Mouse (Mus musculus): Measurements from ENCODE around the gene Dnase1l3. TPM values are rescaled to one million over a fixed set of nuclear protein-coding genes. Genes with fewer than 3 reads are reported as not detected.

The Dnase1l3 gene
- polyA plus RNA-seq (2016; fragmentation: Nextera tagmentation; extraction: Ambion mirVana), result not detected in 2 replicates

- Histone ChIP-seq H3K9me3 (replicated peaks) (no peaks in the 10 kb centered on the region), H3K36me3 (no peaks in the 10 kb centered on the region), H3K27ac (no peak within 1 kb of the TSS), H3K27me3 (ENCODE audit: low read depth, poor library complexity, severe bottlenecking) (peaks cover 25% of the 10 kb centered on the region), H3K4me1 (peaks cover 7% of the 10 kb centered on the region; the same call in 1 of the 2 replicates), H3K4me3 (no peak within 1 kb of the TSS)
- WGBS, result 69% methylated on average over 8 of the region's 8 CpGs
- DNase-seq (ENCODE audit: low spot score), result no peak
These were observed at the start of gene Dnase1l3 for GRCm38 (mm10) chr14:7994271-7994767. Dnase1l3 (minus strand) TSS chr14:7994573.

- no peak for DNase-seq (ENCODE audit: low spot score)
- peaks cover 9% of the 10 kb centered on the region for H3K36me3 ChIP-seq
- WGBS, result 91% methylated on average over 9 of the region's 9 CpGs
These were observed 48.2 kb upstream of the Dnase1l3 start for GRCm38 (mm10) chr14:8042577-8042976.

GRCm38 (mm10) chr14:8042120-8042519 lies 47.7 kb upstream of the Dnase1l3 start:
- H3K36me3 ChIP-seq, result peaks cover 7% of the 10 kb centered on the region
- WGBS, result 90% methylated on average over 2 of the region's 2 CpGs

More at GRCm38 (mm10) chr14:8042577-8042976, 48.2 kb upstream of the Dnase1l3 start:
- H3K9me3 ChIP-seq (replicated peaks), result no peaks in the 10 kb centered on the region
- no peak overlapping the region for H3K4me3 ChIP-seq
- H3K27me3 ChIP-seq (ENCODE audit: low read depth, poor library complexity, severe bottlenecking), result no peaks in the 10 kb centered on the region
- H3K27ac ChIP-seq, result no peak overlapping the region
- H3K4me1 ChIP-seq, result no peaks in the 10 kb centered on the region

GRCm38 (mm10) chr14:8040911-8041678 lies 46.7 kb upstream of the Dnase1l3 start:
- no peak overlapping the region for H3K27ac ChIP-seq
- no peaks in the 10 kb centered on the region for H3K4me1 ChIP-seq
- no peak overlapping the region for H3K4me3 ChIP-seq
- no peak for DNase-seq (ENCODE audit: low spot score)
- H3K9me3 ChIP-seq (replicated peaks), result no peaks in the 10 kb centered on the region
- peaks cover 4% of the 10 kb centered on the region for H3K36me3 ChIP-seq
- no peaks in the 10 kb centered on the region for H3K27me3 ChIP-seq (ENCODE audit: low read depth, poor library complexity, severe bottlenecking)
- WGBS, result 89% methylated on average over 12 of the region's 12 CpGs

More at GRCm38 (mm10) chr14:8042120-8042519, 47.7 kb upstream of the Dnase1l3 start:
- H3K4me3 ChIP-seq, result no peak overlapping the region
- H3K27me3 ChIP-seq (ENCODE audit: low read depth, poor library complexity, severe bottlenecking), result no peaks in the 10 kb centered on the region
- no peaks in the 10 kb centered on the region for H3K9me3 ChIP-seq (replicated peaks)
- no peak for DNase-seq (ENCODE audit: low spot score)
- H3K27ac ChIP-seq, result no peak overlapping the region
- H3K4me1 ChIP-seq, result no peaks in the 10 kb centered on the region

- H3K36me3 ChIP-seq, result no peaks in the 10 kb centered on the region; the same call in 1 of the 2 replicates
- no peak overlapping the region for H3K27ac ChIP-seq
- WGBS, result 84% methylated on average over 3 of the region's 3 CpGs
- H3K9me3 ChIP-seq (replicated peaks), result no peaks in the 10 kb centered on the region
- H3K4me1 ChIP-seq, result no peaks in the 10 kb centered on the region
- no peak for DNase-seq (ENCODE audit: low spot score)
- H3K27me3 ChIP-seq (ENCODE audit: low read depth, poor library complexity, severe bottlenecking), result no peaks in the 10 kb centered on the region
- no peak overlapping the region for H3K4me3 ChIP-seq
These were observed 45.8 kb upstream of the Dnase1l3 start for GRCm38 (mm10) chr14:8040179-8040578.

GRCm38 (mm10) chr14:8038791-8039448 lies 44.5 kb upstream of the Dnase1l3 start:
- Histone ChIP-seq H3K36me3 (no peaks in the 10 kb centered on the region; the same call in 1 of the 2 replicates), H3K4me1 (no peaks in the 10 kb centered on the region), H3K27ac (no peak overlapping the region), H3K9me3 (replicated peaks) (no peaks in the 10 kb centered on the region), H3K27me3 (ENCODE audit: low read depth, poor library complexity, severe bottlenecking) (no peaks in the 10 kb centered on the region), H3K4me3 (no peak overlapping the region)
- no peak for DNase-seq (ENCODE audit: low spot score)
- WGBS, result 86% methylated on average over 7 of the region's 7 CpGs

- Histone ChIP-seq H3K27me3 (ENCODE audit: low read depth, poor library complexity, severe bottlenecking) (no peaks in the 10 kb centered on the region), H3K4me3 (no peak overlapping the region), H3K9me3 (replicated peaks) (no peaks in the 10 kb centered on the region), H3K36me3 (no peaks in the 10 kb centered on the region; the same call in 1 of the 2 replicates), H3K27ac (no peak overlapping the region), H3K4me1 (no peaks in the 10 kb centered on the region)
- no peak for DNase-seq (ENCODE audit: low spot score)
- WGBS, result 85% methylated on average over 5 of the region's 5 CpGs
These were observed 43.8 kb upstream of the Dnase1l3 start for GRCm38 (mm10) chr14:8038150-8038549.

- H3K27ac ChIP-seq, result no peak overlapping the region
- no peak for DNase-seq (ENCODE audit: low spot score)
- WGBS, result 86% methylated on average over 5 of the region's 5 CpGs
- no peaks in the 10 kb centered on the region for H3K9me3 ChIP-seq (replicated peaks)
- H3K36me3 ChIP-seq, result no peaks in the 10 kb centered on the region; the same call in 1 of the 2 replicates
- H3K27me3 ChIP-seq (ENCODE audit: low read depth, poor library complexity, severe bottlenecking), result no peaks in the 10 kb centered on the region
- no peaks in the 10 kb centered on the region for H3K4me1 ChIP-seq
- H3K4me3 ChIP-seq, result no peak overlapping the region
These were observed 42.0 kb upstream of the Dnase1l3 start for GRCm38 (mm10) chr14:8036406-8036805.

- Histone ChIP-seq H3K27ac (no peak overlapping the region), H3K36me3 (no peaks in the 10 kb centered on the region; the same call in 1 of the 2 replicates), H3K9me3 (replicated peaks) (no peaks in the 10 kb centered on the region), H3K4me3 (no peak overlapping the region), H3K4me1 (no peaks in the 10 kb centered on the region), H3K27me3 (ENCODE audit: low read depth, poor library complexity, severe bottlenecking) (no peaks in the 10 kb centered on the region)
- 89% methylated on average over 6 of the region's 6 CpGs for WGBS
- no peak for DNase-seq (ENCODE audit: low spot score)
These were observed 41.6 kb upstream of the Dnase1l3 start for GRCm38 (mm10) chr14:8035951-8036350.

GRCm38 (mm10) chr14:8034561-8034960 lies 40.2 kb upstream of the Dnase1l3 start:
- no peaks in the 10 kb centered on the region for H3K27me3 ChIP-seq (ENCODE audit: low read depth, poor library complexity, severe bottlenecking)
- 86% methylated on average over 5 of the region's 5 CpGs for WGBS
- no peak overlapping the region for H3K27ac ChIP-seq
- no peak overlapping the region for H3K4me3 ChIP-seq
- no peak for DNase-seq (ENCODE audit: low spot score)
- no peaks in the 10 kb centered on the region for H3K36me3 ChIP-seq
- H3K4me1 ChIP-seq, result no peaks in the 10 kb centered on the region
- no peaks in the 10 kb centered on the region for H3K9me3 ChIP-seq (replicated peaks)

- Histone ChIP-seq H3K4me1 (no peaks in the 10 kb centered on the region), H3K27me3 (ENCODE audit: low read depth, poor library complexity, severe bottlenecking) (no peaks in the 10 kb centered on the region), H3K4me3 (no peak overlapping the region), H3K36me3 (no peaks in the 10 kb centered on the region), H3K27ac (no peak overlapping the region), H3K9me3 (replicated peaks) (no peaks in the 10 kb centered on the region)
- WGBS, result 81% methylated on average over 13 of the region's 13 CpGs
- DNase-seq (ENCODE audit: low spot score), result no peak
These were observed 37.9 kb upstream of the Dnase1l3 start for GRCm38 (mm10) chr14:8032087-8032944.

- no peaks in the 10 kb centered on the region for H3K9me3 ChIP-seq (replicated peaks)
- no peaks in the 10 kb centered on the region for H3K27me3 ChIP-seq (ENCODE audit: low read depth, poor library complexity, severe bottlenecking)
- no peak overlapping the region for H3K27ac ChIP-seq
- no peak for DNase-seq (ENCODE audit: low spot score)
- no peaks in the 10 kb centered on the region for H3K36me3 ChIP-seq
- no peaks in the 10 kb centered on the region for H3K4me1 ChIP-seq
- WGBS, result 77% methylated on average over 4 of the region's 4 CpGs
- H3K4me3 ChIP-seq, result no peak overlapping the region
These were observed 36.2 kb upstream of the Dnase1l3 start for GRCm38 (mm10) chr14:8030535-8030934.
